ENCODE assay signal across 9 mouse cellular contexts in genomic region chr8:127498997-127499719, GRCm38 (mm10).
A peak's percentile ranks its signal among the peaks of the same experiment; 100 is the strongest.
DNase-seq lines count a peak whose midpoint lies in the region; ATAC-seq and TF ChIP-seq lines count a peak whose summit lies in the region.
"Had no signal": no experiment of that assay in that cellular context is flagged by ENCODE, and none has a peak within 500 bp of the region (broad histone marks: within the 10 kb centered on the region; RNA-seq: fewer than 3 reads in every experiment).

No protein-coding gene starts in this region.

- TF ChIP-seq CTCF in layer of hippocampus, adult 2 months (conservative IDR thresholded peaks at IDR 0.05), result no peak
- TF ChIP-seq CTCF in stomach, postnatal 0 days (IDR thresholded peaks at IDR 0.05; ENCODE audit: low read depth), result no peak

- peaks cover 5% of the 10 kb centered on the region for H3K4me1 ChIP-seq in forebrain, embryonic 11.5 days (replicated peaks; ENCODE audit: control insufficient read depth, insufficient read depth, low read length)
- H3K4me1 ChIP-seq in midbrain, embryonic 11.5 days (ENCODE audit: control insufficient read depth, insufficient read depth, low read length), result peaks cover 23% of the 10 kb centered on the region
- H3K4me1 ChIP-seq in stomach, postnatal 0 days (replicated peaks; ENCODE audit: control insufficient read depth, insufficient read depth), result no peaks in the 10 kb centered on the region
- 0 out of 2 replicates have a peak, but pooled peaks cover 6% of the 10 kb centered on the region for H3K4me1 ChIP-seq in kidney, embryonic 14.5 days (ENCODE audit: control insufficient read depth, insufficient read depth, low read length)

- H3K27ac ChIP-seq in layer of hippocampus, adult 2 months, result peak overlapping the region; percentile 65
- H3K27ac ChIP-seq in forebrain, embryonic 11.5 days (ENCODE audit: low read depth, low read length), result peak overlapping the region; percentile 55; the same call in 1 of the 2 replicates
- H3K27ac ChIP-seq in midbrain, embryonic 11.5 days (ENCODE audit: low read depth, low read length), result peak overlapping the region; percentile 45
- no peak overlapping the region for H3K27ac ChIP-seq in stomach, postnatal 0 days (replicated peaks)
- no peak overlapping the region for H3K27ac ChIP-seq in kidney, embryonic 14.5 days (ENCODE audit: low read depth, low read length)

- no peak overlapping the region; the same call in 1 of the 2 replicates for H3K4me3 ChIP-seq in layer of hippocampus, adult 2 months
- H3K4me3 ChIP-seq in forebrain, embryonic 11.5 days (ENCODE audit: low read depth, low read length), result no peak overlapping the region
- no peak overlapping the region for H3K4me3 ChIP-seq in midbrain, embryonic 11.5 days (ENCODE audit: low read depth, low read length)
- H3K4me3 ChIP-seq in stomach, postnatal 0 days (ENCODE audit: low read depth, low read length), result no peak overlapping the region
- H3K4me3 ChIP-seq in kidney, embryonic 14.5 days (ENCODE audit: low read length), result no peak overlapping the region

- 0 out of 2 replicates have a peak, but pooled peaks have one; percentile 44 for ATAC-seq in forebrain, embryonic 11.5 days (replicated peaks; ENCODE audit: low FRiP score)
- ATAC-seq in midbrain, embryonic 11.5 days (ENCODE audit: low FRiP score), result peak; percentile 66
- no peak for ATAC-seq in stomach, postnatal 0 days (ENCODE audit: low FRiP score, low TSS enrichment)
- ATAC-seq in kidney, embryonic 14.5 days (ENCODE audit: low FRiP score, low TSS enrichment), result no peak

- H3K27me3 ChIP-seq in forebrain, embryonic 11.5 days (ENCODE audit: control insufficient read depth, insufficient read depth, low read length), result no peaks in the 10 kb centered on the region
- no peaks in the 10 kb centered on the region for H3K27me3 ChIP-seq in midbrain, embryonic 11.5 days (ENCODE audit: control insufficient read depth, insufficient read depth, low read length)
- H3K27me3 ChIP-seq in stomach, postnatal 0 days (ENCODE audit: control insufficient read depth, insufficient read depth, low read length), result no peaks in the 10 kb centered on the region
- H3K27me3 ChIP-seq in kidney, embryonic 14.5 days (ENCODE audit: control insufficient read depth, insufficient read depth, low read length), result no peaks in the 10 kb centered on the region

- H3K9me3 ChIP-seq in forebrain, embryonic 11.5 days (ENCODE audit: control insufficient read depth, low read length), result no peaks in the 10 kb centered on the region
- H3K9me3 ChIP-seq in midbrain, embryonic 11.5 days (ENCODE audit: control insufficient read depth, low read length), result no peaks in the 10 kb centered on the region
- H3K9me3 ChIP-seq in stomach, postnatal 0 days (ENCODE audit: control insufficient read depth, low read length), result no peaks in the 10 kb centered on the region
- H3K9me3 ChIP-seq in kidney, embryonic 14.5 days (ENCODE audit: control insufficient read depth, low read length), result no peaks in the 10 kb centered on the region

- 17% methylated on average over 13 of the region's 13 CpGs for WGBS in forebrain, embryonic 11.5 days
- 16% methylated on average over 13 of the region's 13 CpGs for WGBS in midbrain, embryonic 11.5 days
- WGBS in stomach, postnatal 0 days, result 69% methylated on average over 13 of the region's 13 CpGs
- 60% methylated on average over 13 of the region's 13 CpGs for WGBS in kidney, embryonic 14.5 days

- TF ChIP-seq EP300 in stomach, postnatal 0 days (optimal IDR thresholded peaks at IDR 0.05), result no peak

- H3K4me2 ChIP-seq in forebrain, embryonic 11.5 days (ENCODE audit: low read depth, low read length, severe bottlenecking), result no peak overlapping the region
- H3K4me2 ChIP-seq in midbrain, embryonic 11.5 days, result peak overlapping the region; percentile 12; the same call in 1 of the 2 replicates
- H3K4me2 ChIP-seq in stomach, postnatal 0 days (replicated peaks; ENCODE audit: low read depth), result peak overlapping the region; percentile 44; the same call in 1 of the 2 replicates
- H3K4me2 ChIP-seq in kidney, embryonic 14.5 days (replicated peaks; ENCODE audit: low read depth, low read length), result no peak overlapping the region

- no peak overlapping the region for H3K9ac ChIP-seq in forebrain, embryonic 11.5 days (ENCODE audit: low read length)
- peak overlapping the region; percentile 22; the same call in 1 of the 2 replicates for H3K9ac ChIP-seq in midbrain, embryonic 11.5 days (ENCODE audit: low read length)
- no peak overlapping the region for H3K9ac ChIP-seq in stomach, postnatal 0 days (ENCODE audit: low read length)
- H3K9ac ChIP-seq in kidney, embryonic 14.5 days (ENCODE audit: low read depth, low read length), result no peak overlapping the region

- DNase-seq in layer of hippocampus, adult 2 months (ENCODE audit: low spot score in 2 of 2), result no peak
- DNase-seq in layer of hippocampus, postnatal 25 days (ENCODE audit: extremely low spot score in 1 of 2, low spot score in 1 of 2), result no peak
- no peak for DNase-seq in forebrain, embryonic 11.5 days (ENCODE audit: low spot score)
- DNase-seq in midbrain, embryonic 11.5 days (ENCODE audit: low spot score, missing footprints), result peak; percentile 94
- no peak for DNase-seq in stomach, postnatal 0 days (ENCODE audit: low spot score)
- no peak for DNase-seq in adrenal gland, postnatal 4 days (ENCODE audit: low spot score in 2 of 2)
- no peak for DNase-seq in gastrocnemius, postnatal 10 days
- DNase-seq: adrenal gland, postnatal 10 days had no signal

- H3K36me3 ChIP-seq in forebrain, embryonic 11.5 days (ENCODE audit: control insufficient read depth, insufficient read depth, low read length), result no peaks in the 10 kb centered on the region
- no peaks in the 10 kb centered on the region for H3K36me3 ChIP-seq in midbrain, embryonic 11.5 days (ENCODE audit: control insufficient read depth, insufficient read depth, low read length)
- no peaks in the 10 kb centered on the region for H3K36me3 ChIP-seq in stomach, postnatal 0 days (ENCODE audit: control insufficient read depth, insufficient read depth, low read length)
- H3K36me3 ChIP-seq in kidney, embryonic 14.5 days (ENCODE audit: control insufficient read depth, insufficient read depth, low read length), result no peaks in the 10 kb centered on the region

Comparison
In these comparisons a context has a peak if more than half of its experiments do, and no peak if none do; other contexts are left out.
1. H3K27ac ChIP-seq: peak in layer of hippocampus, adult 2 months (single experiment), forebrain, embryonic 11.5 days (single experiment) and midbrain, embryonic 11.5 days (single experiment); none in stomach, postnatal 0 days (single experiment) and kidney, embryonic 14.5 days (single experiment).
2. ATAC-seq: peak in forebrain, embryonic 11.5 days (single experiment) and midbrain, embryonic 11.5 days (single experiment); none in stomach, postnatal 0 days (single experiment) and kidney, embryonic 14.5 days (single experiment).
3. H3K4me2 ChIP-seq: peak in midbrain, embryonic 11.5 days (single experiment) and stomach, postnatal 0 days (single experiment); none in forebrain, embryonic 11.5 days (single experiment) and kidney, embryonic 14.5 days (single experiment).